Mouse (Mus musculus): ENCODE data around the gene Kif28. TPM values are rescaled to one million over a fixed set of nuclear protein-coding genes. Genes with fewer than 3 reads are reported as not detected.
A peak's percentile ranks its signal among the peaks of the same experiment; 100 is the strongest.
"Not testable (repeated sequence)": the region's sequence is repeated elsewhere in the genome, so short reads cannot be mapped to it uniquely, and the experiment has no call there.

Gene Kif28
- under 1 TPM; 0.15 to 0.43 TPM for total RNA-seq (2021)
- long read RNA-seq = 0 reads

DNA sequence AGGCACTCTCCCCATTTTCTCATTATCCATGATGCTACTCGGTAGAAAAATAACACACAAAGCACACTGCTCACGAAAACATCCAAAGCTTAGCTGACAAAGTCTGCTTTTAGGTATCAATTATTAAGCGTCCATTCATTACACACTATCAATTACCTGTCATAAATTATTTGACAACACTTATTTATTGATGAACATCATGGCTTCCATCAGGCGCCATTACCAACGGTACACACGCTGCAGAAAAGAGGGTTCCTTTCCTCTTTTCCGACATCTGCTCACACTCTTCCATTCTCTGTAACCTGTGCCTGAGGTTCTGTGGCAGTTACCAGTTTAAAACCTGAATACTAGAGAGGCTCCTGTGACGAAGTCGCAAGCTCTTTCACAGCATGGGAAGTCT lies at the start of gene Kif28:
TSS of gene Kif28 (minus strand) at position 101 of the 400 bp plus-strand sequence.
- no peak for DNase-seq (ENCODE audit: low spot score in 2 of 2)

DNA sequence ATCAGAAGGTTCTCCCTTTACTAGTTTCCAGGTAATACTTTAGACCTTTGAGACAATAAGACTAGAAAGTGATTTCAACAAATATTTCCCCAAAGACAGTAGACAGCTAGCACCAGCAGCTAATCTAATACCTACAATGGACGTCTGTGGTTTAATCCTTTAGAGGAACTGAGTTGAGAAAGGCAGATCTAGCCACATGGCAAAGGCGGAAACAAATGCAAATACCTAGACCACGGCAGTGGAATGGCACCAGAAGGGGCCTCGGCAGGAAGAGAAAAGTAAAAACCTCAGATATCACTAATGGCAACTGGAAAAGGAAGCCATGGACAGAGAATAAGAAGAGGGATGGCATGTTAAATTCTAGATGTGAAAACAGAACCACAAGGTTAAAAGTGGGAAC lies 42.2 kb upstream of the Kif28 start:
- DNase-seq (ENCODE audit: low spot score in 2 of 2) = no peak

DNA sequence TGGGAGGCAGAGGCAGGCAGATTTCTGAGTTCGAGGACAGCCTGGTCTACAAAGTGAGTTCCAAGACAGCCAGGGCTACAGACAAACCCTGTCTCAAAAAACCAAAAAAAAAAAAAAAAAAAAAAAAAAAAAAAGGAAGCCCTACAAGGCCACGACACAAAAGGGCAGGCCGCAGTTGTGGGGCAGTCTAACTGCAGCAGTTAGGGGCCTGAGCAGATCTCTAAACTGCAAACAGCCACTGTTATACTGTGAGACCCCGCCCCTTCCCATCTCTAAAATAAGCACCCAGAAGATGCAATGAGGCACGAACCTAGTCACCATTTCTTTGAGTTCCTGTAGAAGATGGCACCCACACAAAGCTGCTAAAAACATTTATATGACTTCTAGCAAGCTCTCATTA lies 40.4 kb upstream of the Kif28 start:
- DNase-seq (ENCODE audit: low spot score in 2 of 2) = no peak

DNA sequence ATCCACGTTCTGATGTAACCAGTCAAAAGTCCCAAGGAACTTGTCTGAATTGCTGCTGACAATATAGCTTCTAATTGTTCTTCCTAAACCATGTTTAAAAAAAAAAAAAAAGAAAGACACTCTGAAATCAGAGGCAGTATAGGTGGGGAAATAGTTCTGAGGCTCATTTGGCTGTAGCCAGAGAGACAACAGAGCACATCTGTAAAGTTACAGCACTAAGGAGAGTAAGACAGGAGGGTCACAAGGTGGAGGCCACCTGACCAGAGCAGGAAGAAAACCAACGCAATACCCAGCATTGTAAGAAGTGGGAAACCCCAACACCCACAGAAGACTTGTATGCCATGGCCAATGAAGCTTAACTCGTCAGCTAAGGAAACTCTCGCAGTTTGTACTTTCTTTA lies 39.0 kb upstream of the Kif28 start:
- DNase-seq (ENCODE audit: low spot score in 2 of 2) = no peak

DNA sequence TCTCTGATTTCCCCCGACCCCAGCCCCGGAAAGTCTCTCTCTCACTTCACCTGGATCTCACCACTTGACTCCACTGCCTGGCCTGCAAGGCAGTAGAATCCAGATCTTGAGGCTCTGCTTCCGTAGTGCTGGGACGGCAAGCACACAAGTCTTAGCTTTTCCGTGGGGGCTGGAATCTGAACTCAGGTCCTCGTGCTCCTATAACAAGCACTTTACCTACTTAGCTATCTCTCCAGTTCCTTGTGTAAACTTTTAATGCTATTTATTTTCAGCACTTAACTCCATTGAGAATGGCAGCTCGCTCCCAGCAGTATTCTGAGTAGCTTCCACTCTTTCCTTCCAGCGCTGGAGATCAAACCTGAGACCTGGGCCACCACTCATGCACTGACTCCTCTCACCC lies 31.8 kb upstream of the Kif28 start:
- DNase-seq (ENCODE audit: low spot score in 2 of 2) = no peak

DNA sequence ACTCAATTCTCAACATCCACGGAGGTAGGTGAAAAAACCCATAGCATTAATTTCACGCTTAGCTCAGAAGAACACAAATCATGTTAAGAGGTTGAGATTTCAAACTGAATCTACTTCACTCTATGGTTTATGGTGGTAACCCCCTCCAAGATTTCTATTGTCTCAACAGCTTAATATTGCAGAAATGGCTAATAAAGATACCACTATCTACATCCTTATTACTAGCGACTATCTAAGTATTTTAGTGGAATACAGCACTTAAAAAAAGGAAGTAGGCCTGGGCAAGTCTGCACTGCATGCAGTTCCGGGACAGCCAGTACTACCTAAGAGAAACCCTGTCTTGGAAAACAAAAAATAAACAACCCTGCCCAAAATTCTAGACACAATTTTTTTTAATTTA lies 15.5 kb upstream of the Kif28 start:
- DNase-seq (ENCODE audit: low spot score in 2 of 2) = no peak

DNA sequence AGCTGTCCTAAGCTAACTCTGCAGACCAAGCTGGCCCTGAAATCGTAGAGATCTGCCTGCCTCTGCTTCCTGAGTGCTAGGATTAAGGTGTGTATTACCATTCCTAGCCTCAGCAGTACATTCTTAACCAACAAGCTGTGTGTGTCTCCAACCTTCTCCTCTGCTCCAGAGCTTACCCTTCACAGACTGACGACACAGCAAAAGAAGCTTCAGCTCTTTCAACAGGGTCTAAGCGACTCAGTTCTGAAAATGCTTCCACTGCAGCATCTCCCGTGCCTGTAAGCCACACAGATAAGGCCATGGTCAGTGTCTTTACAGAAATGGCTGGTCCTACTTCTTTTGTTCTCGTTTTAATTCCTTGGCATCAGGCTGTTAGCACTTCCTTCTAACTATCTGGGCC lies 15.0 kb upstream of the Kif28 start:
- no peak for DNase-seq (ENCODE audit: low spot score in 2 of 2)

DNA sequence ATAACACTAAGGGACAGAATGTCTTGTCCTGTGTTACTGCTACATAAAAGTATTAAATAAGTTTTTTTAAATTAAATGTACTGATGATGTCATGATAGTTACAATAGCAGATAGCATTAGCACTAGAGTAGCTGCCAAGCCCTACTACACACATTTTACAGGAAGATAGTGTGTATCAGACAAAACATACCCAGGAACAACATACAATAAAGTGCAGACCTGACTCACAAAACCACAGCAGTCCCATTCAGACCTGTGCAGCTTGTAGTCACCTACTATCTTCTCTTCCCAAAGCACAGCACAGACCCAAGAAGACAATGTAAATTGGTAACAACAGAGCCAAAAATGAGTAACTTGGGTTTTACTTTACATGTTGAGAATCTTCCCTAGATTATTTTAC lies 11.4 kb upstream of the Kif28 start:
- no peak for DNase-seq (ENCODE audit: low spot score in 2 of 2)

DNA sequence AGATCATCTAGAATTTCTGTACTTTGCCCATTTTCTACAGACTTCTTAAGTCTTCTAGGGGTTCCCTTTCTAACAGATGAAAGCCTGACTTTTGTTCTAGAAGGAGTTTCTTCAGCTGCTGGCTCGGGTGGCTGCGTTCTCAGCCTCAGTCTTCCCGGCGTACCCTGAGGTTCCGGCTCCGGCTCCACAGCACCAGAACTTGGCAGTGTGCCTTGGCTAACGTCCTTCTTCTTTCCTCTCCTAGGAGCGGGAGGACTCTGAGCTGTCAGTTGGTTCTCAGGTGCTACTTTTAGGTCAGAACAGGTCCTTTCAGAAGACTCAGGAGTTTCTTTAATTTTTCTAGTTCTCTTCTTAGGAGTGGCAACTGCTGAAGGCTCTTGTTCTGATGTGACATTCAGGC lies 7.9 kb upstream of the Kif28 start:
- peak in 1 of 2 experiments; percentile 24 for DNase-seq (ENCODE audit: low spot score in 2 of 2)

DNA sequence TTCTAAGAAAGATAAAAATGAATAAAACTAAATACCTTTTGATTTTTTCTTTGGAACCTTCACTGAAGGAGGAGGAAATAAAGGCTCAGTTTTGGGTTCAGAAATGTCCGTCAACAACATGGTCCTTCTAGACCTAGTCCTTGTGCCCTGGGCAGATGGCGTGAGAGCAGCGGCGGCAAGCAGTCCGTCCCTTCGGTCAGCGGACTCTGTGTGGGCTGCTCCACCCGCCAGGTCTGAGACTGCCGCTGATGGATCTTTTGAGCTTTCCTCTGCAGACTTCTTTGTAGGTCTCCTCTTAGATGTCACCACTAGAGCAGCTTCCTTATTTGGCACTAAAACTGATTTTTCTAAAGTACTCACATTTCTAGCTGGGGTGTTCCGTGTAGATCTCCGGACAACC lies 7.2 kb upstream of the Kif28 start:
- DNase-seq (ENCODE audit: low spot score in 2 of 2) = no peak

DNA sequence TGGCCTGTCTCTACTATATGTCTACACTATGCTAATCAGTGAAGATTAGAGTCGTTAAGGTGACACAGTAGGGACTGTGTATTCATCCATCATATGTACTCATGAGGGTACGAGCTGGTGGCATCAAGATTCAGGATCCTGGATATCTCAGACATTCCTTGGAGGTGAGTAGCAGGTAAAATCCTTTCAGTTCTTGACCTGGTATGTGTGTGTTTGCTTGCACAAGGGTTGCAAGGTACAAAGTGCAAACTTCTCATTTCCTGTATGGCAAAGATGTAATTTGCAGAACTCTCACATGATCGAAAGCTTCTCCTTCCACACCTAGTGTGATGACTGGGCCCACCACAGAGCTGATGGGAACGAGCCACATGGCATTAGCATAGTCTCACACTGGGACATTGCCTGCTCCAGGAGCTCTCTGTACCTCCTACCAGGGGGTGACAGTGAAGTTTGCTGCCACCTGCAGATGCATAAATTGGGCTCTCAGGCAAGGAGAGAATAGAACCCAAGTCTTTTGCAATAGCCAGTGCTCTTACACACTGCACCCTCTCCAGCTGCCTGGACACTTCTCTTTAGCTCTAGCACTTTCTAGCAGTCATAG lies 1.4 kb downstream of the Kif28 start:
- no peak for DNase-seq (ENCODE audit: low spot score in 2 of 2)

DNA sequence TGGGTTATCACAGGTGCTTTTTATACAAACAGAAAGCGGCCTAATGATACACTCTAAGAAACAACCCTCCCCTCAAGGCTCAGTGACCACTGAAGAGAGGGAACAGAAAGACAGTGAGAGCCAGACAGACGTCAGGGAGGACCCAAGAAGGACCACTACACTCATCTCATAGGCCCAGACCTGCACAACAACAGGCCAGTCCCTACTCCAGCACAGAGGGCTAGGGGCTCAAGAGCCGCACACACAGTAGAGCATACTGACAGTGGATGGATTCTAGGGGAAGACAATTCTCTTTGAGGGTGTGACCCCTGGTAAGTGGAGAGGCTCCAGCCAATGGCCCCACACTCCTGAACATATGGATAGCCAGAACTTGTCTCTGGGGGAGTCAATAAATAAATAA lies 8.6 kb downstream of the Kif28 start:
- no peak for DNase-seq (ENCODE audit: low spot score in 2 of 2)

DNA sequence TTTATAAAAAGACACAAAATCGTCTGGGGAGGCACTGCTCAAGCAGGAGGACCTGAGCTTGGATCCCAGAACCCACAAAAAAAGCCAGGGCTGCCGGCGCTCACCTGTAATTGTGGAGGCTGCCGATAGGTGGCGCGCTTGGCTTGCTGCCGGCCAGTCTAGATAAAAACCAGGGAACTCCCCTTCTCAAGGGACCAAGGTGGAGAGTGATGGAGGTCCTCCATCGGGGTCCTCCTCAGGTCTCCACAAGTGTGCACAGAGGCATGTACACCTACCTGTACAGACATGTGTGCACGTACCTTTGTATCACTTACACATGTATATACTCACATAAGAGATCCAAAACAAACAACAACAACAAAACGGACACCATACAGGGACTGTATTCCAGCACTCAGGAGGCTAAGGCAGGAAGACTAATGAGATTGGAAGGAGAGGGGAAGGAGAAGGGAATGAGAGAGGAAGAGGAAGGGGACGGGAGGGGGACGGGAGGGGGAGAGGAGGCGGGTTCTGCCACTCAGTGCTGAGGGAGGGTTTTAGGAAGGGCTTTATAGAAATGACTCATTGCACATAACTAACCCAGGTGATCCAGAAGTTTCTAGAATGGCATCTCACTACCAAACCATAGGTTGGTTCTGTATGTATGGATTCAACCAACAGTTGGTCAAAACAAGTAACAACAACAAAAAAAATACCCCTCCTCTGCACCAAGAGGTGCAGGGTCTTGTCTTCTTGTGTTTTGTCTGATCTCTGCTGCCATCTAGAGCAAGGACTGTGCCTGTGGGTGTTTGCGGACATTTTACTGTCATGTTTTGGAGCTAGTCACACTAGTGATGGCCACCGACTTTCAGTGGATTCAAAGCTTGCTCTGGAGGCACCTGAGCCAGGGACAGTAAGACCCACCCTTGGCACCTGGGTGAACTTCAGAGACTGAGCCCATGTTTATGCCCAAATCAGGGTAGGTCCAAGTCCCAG lies 10.3 kb downstream of the Kif28 start:
- DNase-seq (ENCODE audit: low spot score in 2 of 2) = peak; percentile 32 to 78

DNA sequence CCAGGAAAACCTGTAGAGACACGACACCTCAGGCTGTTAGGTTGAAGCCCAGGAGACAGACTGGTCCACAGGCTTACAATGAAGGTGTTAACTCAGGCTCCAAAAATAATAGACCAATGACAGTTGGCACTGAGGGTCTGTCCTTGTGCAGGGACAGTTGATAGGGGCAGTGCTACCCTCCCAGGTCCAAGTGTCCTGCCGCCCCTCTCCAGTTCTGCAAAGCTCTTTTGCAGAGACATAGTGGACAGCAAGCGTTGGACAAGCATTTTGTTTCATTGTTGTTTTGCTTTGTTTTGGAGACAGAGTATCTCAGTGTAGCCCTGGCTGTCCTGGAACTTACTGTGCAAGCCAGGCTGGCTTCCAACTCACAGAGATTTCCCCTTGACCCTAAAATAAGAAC lies 13.7 kb downstream of the Kif28 start:
- no peak for DNase-seq (ENCODE audit: low spot score in 2 of 2)

DNA sequence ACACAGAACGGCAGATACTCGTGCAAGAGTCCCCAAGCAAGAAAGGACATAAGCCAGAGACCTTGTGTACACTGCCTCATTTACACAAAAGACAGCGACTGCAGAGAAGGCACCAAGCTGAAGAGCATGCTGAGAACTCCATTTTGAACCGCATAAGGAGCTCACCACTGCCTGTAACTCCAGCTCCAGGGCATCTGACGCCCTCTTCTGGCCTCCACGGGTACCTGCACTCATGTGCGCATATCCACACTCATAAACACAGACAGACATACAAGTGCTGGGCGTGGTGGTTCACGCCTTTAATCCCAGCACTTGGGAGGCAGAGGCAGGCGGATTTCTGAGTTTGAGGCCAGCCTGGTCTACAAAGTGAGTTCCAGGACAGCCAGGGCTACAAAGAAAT lies 16.4 kb downstream of the Kif28 start:
- no peak for DNase-seq (ENCODE audit: low spot score in 2 of 2)

DNA sequence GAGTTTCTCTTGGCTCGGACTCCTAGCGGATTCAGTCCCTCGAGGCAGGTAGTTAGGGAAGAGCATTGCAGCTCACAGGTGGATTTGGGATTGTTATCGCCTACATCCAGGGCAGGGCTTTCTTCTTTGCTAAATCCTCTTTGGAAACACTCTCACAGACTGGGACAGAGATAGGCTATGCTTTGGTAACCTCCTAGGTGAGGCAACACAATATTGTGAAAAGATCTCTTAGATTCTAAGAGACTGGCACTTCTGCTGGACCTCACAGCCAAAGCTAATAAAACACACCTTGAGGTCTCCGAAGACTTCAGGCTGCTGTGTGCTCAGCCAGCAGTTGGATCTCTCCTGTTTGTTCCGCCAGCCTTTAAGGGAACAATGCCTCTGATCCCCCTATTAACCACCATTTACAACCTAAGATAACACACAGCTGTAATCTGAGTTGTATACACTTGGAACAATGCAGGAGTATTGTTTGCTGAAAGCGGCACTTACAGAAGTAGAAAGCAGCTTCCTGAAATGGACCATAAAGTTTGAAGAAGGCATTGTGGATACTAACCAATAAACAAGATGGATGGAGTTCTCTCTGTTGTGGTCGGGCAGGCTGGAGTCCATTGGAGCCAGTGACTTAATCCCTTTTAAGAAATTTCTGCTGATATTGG lies 22.1 kb downstream of the Kif28 start:
- no peak for DNase-seq (ENCODE audit: low spot score in 2 of 2)

DNA sequence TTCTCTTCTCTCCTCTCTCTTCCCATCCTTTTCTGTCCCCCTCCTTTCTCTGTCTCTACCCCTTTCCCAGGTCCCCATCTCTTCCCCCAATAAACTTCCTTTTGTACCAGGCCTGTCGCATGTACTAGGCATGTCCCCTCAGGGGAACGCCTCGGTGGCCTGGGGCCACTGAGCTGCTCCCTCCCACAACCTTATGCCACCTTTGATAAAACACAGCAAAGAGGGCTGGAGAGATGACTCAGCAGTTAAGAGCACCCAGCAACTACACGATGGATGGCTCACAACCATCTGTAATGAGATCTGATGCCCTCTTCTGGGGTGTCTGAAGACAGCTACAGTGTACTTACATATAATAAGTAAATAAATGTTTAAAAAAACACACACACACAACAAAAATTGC lies 29.3 kb downstream of the Kif28 start:
- no peak for DNase-seq (ENCODE audit: low spot score in 2 of 2)

DNA sequence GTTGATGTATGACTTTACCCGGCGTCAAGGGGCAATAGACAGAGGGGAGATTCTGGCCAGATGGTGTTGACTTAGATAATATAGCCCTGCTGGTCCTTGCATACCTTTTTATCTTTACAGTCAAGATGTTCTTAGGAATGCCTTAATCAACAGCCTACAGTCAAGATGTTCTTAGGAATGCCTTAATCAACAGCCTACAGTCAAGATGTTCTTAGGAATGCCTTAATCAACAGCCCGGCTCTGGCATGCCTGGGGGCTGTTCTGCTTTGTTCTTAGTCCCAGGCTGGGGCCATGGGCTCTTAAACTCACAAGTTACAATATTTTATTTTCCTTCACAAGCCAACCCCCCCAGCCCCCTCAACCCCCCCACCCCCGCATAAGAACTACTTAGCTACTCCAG lies 29.8 kb downstream of the Kif28 start:
- DNase-seq (ENCODE audit: low spot score in 2 of 2) = not testable (repeated sequence)

DNA sequence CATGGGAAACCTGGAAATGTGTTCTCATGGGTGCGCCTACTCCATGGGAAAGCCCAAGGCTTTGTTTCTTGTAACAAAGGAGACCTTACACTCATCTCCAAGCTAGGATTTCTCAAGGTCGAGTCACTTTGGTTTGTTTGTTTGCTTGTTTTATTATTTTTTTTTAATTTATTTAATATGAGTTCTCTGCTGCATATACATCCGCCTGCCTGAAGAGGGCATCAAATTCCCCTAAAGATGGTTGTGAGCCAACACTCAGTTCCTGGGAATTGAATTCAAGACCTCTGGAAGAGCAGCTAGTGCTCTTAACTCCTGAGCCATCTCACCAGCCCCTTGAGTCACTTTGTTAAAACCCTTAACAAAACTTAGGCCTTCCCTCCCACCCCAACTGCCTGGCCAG lies 31.7 kb downstream of the Kif28 start:
- DNase-seq (ENCODE audit: low spot score in 2 of 2) = no peak

DNA sequence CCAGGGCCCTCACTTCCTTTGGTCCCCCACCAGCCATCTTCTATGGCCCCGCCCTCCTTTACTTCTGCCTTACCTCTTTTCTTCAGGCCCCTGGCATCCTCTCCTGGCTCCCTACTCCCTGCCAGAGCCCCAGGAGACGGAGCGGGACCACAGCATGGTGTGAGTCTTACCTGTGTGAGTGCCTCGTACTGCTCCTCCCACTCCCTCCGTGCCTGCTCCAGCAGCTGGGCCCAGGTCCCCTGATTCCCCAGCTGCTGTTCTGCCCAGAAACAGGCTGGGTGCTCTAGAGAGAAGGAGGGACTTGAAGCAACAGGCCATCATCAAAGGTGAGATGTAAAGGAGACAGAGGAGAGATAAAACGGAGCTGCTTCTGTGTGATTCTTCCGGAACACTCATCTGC lies 32.4 kb downstream of the Kif28 start:
- DNase-seq (ENCODE audit: low spot score in 2 of 2) = no peak

DNA sequence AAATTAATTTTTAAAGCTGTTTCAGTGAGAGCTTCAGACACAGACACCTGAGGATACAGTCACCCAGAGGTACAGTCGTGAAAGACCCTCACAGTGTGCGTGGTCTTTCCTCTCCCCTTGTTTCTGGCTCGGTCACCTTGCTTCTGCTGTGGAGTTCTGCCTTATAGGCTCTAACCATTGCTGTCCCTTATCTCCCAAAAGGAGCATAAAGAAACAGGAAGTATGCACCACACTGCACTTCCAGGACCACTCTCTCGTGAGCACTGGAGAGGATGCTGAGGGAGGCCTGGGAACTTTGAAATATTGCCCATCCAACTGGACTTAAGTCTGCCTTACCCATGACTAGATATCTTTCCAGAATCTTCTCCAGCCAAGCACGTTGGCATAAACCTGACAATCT lies 34.3 kb downstream of the Kif28 start:
- DNase-seq (ENCODE audit: low spot score in 2 of 2) = no peak

DNA sequence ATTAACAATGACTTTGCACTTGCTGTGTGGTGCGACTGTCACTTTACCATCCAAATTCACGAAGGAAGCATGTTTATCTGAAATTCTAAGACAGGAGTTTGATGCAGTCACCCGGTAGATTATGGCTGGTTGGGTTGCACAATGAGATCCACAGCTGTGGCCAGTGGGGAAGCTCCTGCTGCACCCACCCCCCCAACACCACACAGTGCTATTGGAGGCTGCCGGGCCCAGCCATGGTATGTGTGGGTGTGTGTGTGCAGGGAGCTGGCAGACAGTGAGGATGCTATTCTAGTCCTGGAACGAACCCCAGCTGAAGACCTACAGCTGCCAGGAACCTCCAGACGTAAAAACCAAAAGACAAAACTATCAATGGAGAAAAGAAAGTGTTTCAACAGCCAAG lies 35.7 kb downstream of the Kif28 start:
- DNase-seq (ENCODE audit: low spot score in 2 of 2) = peak; percentile 80 to 87

Data from layer of hippocampus, adult 18-20 months (tissue).